Mouse (Mus musculus) layer of hippocampus, adult 2 months (tissue): ENCODE data around the gene Slc41a2. TPM values are rescaled to one million over a fixed set of nuclear protein-coding genes. Genes with fewer than 3 reads are reported as not detected.
"Not testable (repeated sequence)": the region's sequence is repeated elsewhere in the genome, so short reads cannot be mapped to it uniquely, and the experiment has no call there.

Experiments used
- DNase-seq, 2 experiments: peaks; one replicate each; pipeline ENCODE4 v3.0.0; 2022; ENCODE audit warnings: low spot score in 2 of 2
- H3K27ac ChIP-seq: fragments of 200-600 bp; 2 replicates; pipeline ENCODE4 v1.8.1; 2022
- H3K4me3 ChIP-seq: fragments of 200-600 bp; 2 replicates; pipeline ENCODE4 v1.8.1; 2022; ENCODE audit warnings: mild to moderate bottlenecking
- CTCF ChIP-seq: fragments of 200-600 bp; conservative IDR thresholded peaks from 2 replicates; pipeline ENCODE4 v1.8.1; 2022; ENCODE audit warnings: antibody characterized with exemption, mild to moderate bottlenecking, moderate library complexity
- long read RNA-seq, 2 experiments: library from polyadenylated mRNA; stranded (forward); transcript quantifications; one replicate each; pipeline ENCODE4 v2.0.0; 2021; ENCODE audit warnings: borderline mapping rate in 2 of 2
- total RNA-seq, 2 experiments: library from RNA; stranded (reverse); gene quantifications; 2 replicates each; pipeline ENCODE4 v1.2.3; 2021

Slc41a2 gene
- 10 to 100 TPM; 21.6 to 23.2 TPM for total RNA-seq
- long read RNA-seq, experiment 1, full-length matches to known transcripts = 4 of 12 reads
- long read RNA-seq, experiment 1, partial matches to known transcripts = 2 of 12 reads
- long read RNA-seq, experiment 1, other reads (novel, unspliced or antisense) = 6 of 12 reads
- long read RNA-seq, experiment 2, full-length matches to known transcripts = 3 of 19 reads
- long read RNA-seq, experiment 2, partial matches to known transcripts = 3 of 19 reads
- long read RNA-seq, experiment 2, other reads (novel, unspliced or antisense) = 13 of 19 reads

DNA sequence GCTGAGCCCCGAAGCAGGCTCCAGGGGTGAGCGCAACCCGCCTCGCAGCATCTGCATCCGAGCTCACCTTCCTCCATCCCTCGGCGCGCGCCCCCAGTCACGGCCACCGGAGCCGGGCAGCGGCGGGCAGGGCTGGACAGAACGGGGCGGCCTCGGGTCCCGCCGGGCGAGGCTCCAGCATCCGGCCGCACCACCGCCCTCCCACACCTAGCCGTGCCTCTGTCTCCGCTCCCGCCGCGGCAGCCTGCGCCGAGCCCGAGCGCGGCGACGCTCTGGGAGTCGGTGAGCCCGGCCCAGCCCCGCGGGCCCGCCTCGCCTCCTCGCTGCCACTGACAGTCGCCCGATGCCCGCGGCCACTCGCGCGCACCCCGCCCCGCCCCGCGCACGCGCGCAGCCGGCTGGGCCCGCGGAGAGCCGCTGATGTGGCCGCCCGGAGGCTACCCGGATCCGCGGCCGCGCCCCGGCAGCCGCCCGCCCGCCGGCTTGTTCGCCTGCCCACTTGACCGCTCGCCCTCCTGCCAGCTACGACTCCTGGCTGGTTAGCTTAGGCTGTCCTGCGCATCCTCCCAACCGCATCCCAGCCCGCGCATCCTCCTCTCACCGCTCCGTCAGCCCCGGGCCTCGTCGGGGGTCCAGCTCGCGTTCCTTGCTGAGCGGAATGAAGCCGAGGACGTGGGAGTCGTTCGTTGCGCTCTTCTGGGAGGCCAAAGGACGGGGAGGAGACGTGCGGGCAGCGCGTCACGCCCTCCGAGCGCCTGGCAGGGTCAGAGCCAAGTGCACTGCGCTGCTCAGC, at the start of gene Slc41a2:
TSS of gene Slc41a2 (minus strand) at position 724 of the 793 bp plus-strand sequence.
- H3K27ac ChIP-seq = peak within 1 kb of the TSS; percentile 95
- TF ChIP-seq CTCF = no peak
- DNase-seq = peak; percentile 53 to 66
- H3K4me3 ChIP-seq = peak within 1 kb of the TSS; percentile 65

DNA sequence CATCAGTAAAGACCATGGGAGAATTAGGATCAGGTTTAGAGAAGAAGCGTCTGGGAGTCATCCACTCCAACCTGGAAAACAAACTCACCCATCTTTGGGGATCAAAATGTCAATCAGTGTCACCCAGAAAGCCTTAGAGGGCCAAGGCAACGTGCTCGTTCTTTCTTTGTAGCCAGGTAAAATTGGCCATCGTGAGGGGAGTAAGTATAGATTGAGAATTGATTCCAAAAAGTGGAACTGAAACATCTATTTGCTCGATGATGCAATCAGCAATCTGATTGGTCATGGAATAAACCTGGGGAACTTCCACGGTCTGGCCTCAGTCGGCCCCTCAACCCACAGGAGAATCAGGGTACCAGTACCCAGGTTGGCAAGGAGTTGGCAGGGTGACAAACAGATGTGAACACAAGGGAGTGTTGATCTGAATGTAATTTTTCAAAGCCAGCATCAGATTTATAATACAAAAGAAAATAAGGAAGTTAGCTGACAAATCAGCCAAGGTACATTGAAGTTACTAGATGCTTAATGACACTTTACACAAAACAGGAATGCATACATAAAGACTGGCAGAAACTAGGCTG, 47.7 kb upstream of the Slc41a2 start:
- Histone ChIP-seq H3K27ac (no peak overlapping the region), H3K4me3 (no peak overlapping the region)
- no peak for TF ChIP-seq CTCF
- DNase-seq = no peak

DNA sequence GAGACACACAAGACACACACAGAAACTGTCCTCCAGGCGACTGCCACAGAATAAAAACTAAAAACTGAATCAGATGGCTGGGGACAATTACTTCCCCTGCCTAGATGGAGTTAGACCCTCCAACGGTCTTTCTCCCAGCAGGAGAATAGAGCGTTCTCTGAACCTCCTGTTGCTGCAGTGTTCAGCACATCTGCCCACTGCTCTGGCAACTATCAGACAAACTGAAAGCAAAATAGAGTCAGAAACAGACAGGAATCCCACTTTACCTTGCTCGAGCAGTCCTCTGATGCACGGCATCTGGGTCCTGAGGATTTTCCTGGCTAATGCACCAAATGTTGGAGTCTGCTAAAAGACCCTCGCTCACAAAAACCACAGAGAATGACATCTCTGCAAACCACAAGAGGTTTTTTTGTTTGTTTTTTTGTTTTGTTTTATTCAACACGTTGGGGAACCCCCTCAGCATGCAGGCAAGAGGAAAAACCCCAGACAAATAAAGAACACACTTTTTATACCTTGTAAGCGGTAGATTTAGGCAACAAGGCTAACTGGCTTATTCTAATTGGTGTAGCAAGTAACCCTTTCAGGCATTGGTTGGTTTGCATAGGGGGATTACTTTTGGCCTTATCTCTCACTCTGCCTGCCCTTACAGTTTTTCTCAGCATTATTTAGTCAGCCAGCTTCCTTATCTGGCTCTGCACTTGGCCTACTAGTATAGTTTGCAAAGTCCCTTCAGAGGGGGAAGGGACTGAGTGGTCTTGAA, 47.0 kb upstream of the Slc41a2 start:
- DNase-seq = no peak
- Histone ChIP-seq H3K27ac (no peak overlapping the region), H3K4me3 (no peak overlapping the region)
- no peak for TF ChIP-seq CTCF

DNA sequence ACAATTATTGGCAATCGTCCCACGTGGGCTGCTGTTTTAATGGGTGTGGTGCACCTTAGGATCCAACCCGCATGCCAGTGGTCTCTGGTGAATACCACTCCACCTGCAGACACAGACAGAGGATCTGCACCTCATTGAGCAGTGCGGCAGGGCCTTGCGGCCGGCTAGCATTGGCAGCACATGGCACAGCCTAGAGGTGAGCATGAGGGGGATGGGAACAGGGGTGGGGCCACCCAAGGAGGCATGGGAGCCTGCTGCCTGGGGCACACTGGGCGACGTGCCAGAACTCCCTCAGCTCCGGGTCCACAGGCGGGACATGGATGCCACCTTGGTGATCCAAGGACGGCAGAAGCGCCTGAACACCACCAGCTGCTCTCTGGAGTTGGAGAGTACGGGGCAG, 46.2 kb upstream of the Slc41a2 start:
- no peak overlapping the region for H3K27ac ChIP-seq
- H3K4me3 ChIP-seq = no peak overlapping the region
- no peak for DNase-seq
- no peak for TF ChIP-seq CTCF

DNA sequence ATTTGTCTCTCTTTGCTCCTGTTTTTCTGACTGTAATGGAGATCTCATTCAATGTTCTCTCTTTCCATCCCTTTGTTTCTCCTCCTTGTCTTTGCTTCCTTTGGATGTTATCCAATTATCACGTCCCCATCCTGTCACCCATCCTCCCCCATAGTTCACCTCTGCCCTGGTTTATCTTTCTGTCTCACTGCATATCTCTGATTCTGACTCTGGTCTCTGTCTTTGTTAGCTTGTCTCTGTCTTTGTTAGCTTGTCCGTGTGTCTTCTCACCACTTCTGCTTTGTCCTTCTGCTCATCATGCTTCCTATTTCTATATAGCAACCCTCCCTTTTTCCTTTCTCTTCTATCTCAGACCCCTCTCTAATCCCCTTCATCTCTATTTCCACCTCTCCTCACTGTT, 45.3 kb upstream of the Slc41a2 start:
- no peak for DNase-seq
- Histone ChIP-seq H3K4me3 (no peak overlapping the region), H3K27ac (no peak overlapping the region)
- no peak for TF ChIP-seq CTCF

DNA sequence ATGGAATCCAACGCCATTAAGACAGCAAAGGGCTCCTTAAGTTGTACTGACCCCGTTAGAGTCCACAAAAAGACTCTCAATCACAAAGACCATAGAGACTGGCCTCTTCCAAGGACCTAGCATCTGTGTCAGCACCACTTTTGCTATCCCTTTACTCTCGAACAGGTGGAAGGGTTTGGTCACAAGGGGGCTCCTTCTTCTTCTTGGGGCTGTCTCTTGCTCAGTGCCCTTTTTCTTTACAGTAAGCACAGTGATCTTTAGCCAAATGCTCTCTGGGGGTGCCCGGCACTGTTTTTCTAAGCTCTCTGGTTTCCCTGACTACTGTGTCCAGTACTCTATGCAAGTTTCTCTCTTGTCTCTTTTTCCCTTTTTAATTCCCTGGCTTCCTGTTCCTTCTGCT, 44.8 kb upstream of the Slc41a2 start:
- no peak for TF ChIP-seq CTCF
- no peak overlapping the region for H3K27ac ChIP-seq
- DNase-seq = no peak
- H3K4me3 ChIP-seq = no peak overlapping the region

DNA sequence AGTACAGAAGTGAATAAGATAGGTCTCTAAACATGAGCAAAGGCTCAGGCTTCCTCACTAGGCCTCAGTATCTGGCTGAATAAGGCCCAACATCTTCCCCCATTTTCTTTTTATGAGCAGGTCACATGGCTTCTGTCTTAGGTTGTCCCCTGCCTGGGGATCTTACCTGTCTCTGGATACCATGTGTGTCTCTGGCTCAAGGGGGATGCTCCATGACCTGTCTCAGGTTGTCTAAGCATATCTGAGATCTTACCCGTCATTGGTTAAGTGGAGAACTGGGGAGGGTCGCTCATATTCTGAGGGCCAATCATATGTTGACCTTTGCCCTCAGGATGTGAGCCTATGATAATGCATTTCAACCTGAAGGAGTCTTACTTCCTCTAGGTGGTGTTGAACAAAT, 42.8 kb upstream of the Slc41a2 start:
- H3K4me3 ChIP-seq = no peak overlapping the region
- no peak overlapping the region for H3K27ac ChIP-seq
- TF ChIP-seq CTCF = no peak
- no peak for DNase-seq

DNA sequence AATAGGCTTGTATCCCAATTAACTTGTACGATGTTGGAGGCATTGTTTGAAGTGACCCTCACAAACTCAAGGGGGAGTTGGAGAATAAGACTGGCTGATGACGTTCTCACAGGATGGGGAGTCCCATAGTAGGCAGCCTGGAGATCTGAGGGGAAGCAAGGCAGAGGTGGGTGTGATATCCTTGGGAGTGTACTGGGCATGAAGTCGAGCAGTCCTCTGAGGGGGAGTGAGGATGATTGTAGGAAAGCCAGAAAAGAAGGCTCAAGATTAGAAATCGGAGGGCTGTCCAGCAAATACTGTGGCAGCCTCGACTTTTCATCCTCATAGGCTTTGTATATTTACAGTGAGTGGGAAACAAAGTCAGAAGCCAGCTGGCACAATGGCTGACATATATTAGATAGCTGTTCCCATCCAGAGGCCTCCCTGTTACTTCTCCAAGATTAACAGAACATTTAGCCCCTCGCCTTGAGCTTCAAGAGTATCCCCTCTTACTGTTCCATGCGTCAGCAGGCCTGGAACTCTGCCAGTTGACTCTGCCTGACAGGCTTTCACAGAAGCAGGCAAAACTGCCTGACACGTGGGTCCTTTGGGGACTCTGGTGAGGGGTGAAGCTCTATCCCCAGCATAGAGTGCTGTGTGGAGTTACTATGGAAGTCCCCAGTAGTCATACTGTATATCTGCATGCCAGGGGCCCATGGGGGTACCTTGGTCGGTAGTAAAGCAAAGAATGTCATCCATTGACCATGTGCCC, 40.6 kb upstream of the Slc41a2 start:
- no peak for TF ChIP-seq CTCF
- DNase-seq = no peak
- H3K27ac ChIP-seq = no peak overlapping the region
- H3K4me3 ChIP-seq = no peak overlapping the region

DNA sequence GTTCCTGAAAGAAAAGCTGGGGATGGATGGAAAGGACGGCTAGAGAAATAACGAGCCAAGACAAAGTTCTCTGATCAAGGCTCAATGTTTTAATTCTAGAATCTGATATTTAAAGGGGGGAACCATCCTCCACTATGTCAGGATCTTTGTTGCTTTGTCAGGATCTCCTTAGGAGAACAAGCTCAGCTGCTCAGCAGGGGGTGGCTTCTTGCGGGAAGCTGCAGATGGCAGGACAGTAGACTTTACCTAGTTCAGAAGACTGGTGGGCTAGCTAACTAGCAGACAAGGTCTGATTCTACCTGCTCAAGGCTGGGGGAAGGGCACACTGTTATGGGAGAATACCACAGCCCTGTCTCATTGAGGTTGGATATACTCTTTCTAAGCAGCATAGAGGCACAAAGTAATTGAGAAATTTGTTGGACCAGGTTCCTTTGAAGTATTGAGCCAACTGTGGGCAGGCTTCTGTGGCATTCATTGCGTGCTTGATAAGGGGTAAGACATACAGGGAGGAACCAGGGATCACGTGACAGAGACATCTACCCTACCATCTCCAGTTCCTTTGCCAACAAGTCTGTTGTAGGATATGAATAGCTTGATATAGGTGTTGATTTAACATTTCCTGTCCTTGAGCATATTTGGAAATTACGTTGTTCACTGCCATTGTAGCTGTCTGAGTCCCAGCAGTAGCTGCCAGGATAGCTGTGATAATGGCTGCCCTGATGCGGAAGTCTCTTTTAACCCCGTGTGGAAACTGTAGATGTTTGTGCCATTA, 39.4 kb upstream of the Slc41a2 start:
- Histone ChIP-seq H3K4me3 (no peak overlapping the region), H3K27ac (no peak overlapping the region)
- TF ChIP-seq CTCF = no peak
- no peak for DNase-seq

DNA sequence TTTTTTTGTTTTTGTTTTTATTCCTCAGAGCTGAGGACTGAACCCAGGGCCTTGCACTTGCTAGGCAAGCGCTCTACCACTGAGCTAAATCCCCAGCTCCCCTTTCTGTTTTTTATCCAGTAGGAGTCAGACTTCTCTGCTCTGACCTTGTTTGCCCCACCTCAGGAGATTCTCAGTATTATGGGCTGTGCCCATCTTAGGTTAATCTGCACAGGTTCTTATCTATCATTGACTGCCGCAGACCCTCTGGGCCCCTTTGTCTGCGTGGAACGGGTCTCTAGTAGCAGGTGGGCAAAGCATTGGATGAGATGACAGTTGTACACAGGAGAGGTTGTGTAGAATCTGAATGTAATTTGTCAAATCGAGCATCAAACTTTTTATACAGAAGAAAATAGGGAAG, 37.8 kb upstream of the Slc41a2 start:
- not testable (repeated sequence) for H3K27ac ChIP-seq, H3K4me3 ChIP-seq, DNase-seq

DNA sequence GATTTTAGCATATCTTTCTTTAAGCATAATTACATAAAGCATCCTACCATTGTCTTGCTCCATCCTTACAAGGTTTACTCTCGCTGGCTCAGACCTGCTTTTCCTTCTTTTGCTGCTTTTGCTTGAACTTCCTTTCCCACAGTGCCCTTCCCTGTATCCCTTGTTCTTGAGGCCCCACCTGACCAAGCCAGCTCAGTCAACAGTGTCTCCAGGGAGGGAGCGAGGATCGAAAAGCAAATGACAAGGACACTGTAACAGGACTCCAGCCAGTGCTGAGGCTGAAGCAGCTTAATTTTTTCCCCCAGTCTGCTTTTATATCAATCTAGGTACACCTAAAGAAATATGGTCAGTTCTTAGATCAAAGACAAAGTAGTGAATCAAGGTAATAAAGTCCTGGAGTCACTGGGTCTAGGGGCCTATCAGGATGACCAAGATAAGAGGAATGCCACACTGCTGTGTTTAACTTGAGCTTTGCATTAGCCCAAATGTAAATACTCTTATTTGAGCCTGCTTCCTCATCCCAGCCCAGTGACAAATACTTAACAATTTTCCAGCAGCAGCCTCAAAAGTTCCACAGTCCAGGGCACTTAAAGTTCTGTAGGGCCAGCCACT, 36.5 kb upstream of the Slc41a2 start:
- TF ChIP-seq CTCF = no peak
- Histone ChIP-seq H3K4me3 (no peak overlapping the region), H3K27ac (no peak overlapping the region)
- DNase-seq = no peak
